Mouse (Mus musculus) c-Kit-positive CD71-negative TER-119-negative erythroid progenitor cells, embryonic 14.5 days (primary cell): ENCODE measurements at regions not wholly inside any gene's neighbourhood (a gene's known extent, or its start where the extent isn't known, plus 50 kb on each side); places are given as distances from the start of the nearest gene placed in this dataset.

Experiments
- DNase-seq: peaks from one replicate; pipeline ENCODE4 v3.0.0-alpha.2; 2013; ENCODE audit warnings: low read depth

DNA sequence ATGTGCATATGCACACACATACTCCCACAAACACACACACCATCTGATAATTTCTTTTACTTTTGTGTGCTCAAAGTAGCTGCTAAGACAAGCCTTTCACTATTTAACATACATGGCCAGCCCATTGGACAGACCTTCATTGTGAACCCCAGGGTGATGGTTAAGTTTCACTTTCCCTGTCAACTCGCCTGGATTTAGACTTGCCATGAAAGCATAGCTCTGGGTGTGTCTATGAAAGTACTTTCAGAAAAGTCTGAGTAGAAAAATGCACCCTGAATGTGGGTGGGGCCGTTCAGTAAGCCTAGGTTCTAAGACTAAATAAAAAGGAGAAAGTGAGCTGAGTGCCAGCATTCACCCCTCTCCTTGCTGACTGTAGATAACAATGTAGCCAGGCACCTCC is 113.8 kb upstream of the Spdye4c start:
- DNase-seq = no peak

- no peak for DNase-seq
Measured at GRCm38 (mm10) chr2:128491217-128491877, 99.7 kb upstream of the Spdye4c start.

DNA sequence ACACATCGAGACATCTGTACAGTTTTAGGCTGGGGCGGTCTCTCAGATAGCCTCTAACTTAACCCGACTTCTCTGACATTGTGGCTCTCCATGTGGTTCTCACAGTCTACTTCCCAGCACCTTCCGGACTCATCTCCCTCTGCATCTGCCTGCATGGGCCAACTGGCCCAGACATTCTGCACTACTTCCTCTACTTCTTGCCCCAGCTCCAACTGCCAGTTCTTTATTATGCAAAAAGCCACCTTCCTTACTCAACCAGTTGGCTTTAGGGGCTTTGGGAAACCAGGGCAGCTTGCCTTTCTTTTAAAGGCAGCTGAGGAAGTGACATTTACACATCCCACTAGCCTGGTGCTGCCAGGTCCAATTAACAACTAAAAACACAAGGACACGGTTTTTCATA is 97.1 kb upstream of the Spdye4c start:
- DNase-seq = peak; percentile 22

GRCm38 (mm10) chr2:128497891-128498290 is 93.1 kb upstream of the Spdye4c start:
- DNase-seq = no peak

- DNase-seq = no peak
Measured at GRCm38 (mm10) chr2:128498611-128499010, 92.4 kb upstream of the Spdye4c start.

DNA sequence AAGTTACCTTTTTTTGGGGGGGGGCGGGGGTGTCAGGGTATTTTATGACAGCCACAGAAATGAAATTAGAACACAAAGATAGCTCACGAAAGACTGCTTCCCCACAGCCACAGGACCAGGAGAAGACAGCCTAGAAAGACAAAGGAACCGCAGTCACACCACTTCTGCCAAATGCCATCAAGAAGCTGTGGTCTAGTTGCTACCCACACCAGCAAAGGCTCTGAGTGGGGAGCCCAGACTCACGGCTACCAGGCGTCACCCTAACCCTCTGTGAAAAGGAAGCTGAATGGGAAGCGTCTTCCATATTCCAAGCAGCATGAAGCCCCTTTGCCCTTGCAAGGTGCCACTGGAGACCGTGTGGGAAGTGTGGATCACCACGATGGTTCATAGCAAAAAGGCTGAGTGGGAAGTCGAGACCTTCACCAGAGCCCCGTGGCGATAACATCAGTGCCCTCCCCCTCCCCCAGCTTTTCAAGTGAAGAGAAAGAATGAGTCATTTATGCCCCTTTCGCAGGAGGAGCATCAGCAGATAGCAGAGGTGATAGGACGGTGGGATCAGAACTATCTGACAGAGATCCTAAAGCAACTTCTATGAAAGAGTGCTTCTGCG is 91.3 kb upstream of the Spdye4c start:
- no peak for DNase-seq

GRCm38 (mm10) chr2:128502676-128503075 is 88.3 kb upstream of the Spdye4c start:
- no peak for DNase-seq

DNA sequence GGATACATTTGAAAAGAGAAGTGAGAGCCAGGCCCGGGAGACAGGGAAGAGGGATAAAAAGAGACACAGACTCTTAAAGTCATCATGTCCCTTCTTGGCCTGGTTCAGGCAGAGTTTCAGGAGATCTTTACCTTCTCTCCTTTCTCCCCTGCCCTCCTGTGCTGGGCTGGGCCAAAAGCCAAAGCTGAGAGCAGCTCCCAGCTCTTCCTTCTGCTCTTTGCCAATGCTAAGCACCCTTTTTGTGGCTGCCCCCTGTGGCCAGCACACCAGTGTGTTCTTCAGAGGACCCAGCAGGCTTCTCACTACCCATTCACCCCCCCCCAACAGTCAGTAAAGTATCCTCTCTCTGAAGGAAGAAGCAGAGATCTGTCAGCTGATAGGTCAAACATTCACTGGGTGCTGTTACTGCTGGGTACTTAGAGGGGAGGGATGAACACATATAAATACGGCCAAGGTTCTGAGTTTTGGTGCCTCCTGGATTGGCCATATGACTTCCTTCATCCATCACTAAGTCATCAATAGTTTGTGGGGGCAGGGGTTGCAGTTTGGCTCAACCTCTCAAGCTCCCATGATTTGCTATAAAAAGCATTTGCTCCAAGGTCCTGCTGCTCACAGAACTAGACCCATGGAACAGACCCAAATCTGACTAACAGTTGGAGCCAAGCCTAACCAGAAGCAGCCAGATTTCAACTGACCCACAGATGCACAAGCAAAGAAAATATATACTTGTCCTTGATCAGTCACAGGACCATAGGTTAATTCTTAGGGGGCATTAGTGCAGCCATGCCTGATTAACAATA is 87.7 kb upstream of the Spdye4c start:
- no peak for DNase-seq

- DNase-seq = no peak
Measured at GRCm38 (mm10) chr2:128507591-128508243, 83.3 kb upstream of the Spdye4c start.

DNA sequence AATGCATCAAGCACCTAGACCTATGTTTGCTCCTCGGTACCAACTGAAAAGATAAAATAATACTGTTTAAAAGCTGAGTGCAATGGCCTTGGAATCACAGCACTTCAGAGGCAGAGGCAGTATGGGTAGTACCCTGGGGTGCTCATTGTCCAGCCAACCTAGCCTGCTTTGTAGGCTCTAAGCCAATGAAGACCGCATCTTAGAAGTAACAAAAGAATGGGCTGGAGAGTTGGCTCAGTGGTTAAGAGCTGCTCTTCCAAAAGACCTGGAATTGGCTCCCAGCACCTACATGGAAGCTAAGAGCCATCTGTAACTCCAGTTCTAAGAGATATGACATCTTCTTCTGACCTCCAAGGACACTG is 82.8 kb upstream of the Spdye4c start:
- DNase-seq = no peak

- no peak for DNase-seq
Measured at GRCm38 (mm10) chr2:128511291-128511690, 79.7 kb upstream of the Spdye4c start.

DNA sequence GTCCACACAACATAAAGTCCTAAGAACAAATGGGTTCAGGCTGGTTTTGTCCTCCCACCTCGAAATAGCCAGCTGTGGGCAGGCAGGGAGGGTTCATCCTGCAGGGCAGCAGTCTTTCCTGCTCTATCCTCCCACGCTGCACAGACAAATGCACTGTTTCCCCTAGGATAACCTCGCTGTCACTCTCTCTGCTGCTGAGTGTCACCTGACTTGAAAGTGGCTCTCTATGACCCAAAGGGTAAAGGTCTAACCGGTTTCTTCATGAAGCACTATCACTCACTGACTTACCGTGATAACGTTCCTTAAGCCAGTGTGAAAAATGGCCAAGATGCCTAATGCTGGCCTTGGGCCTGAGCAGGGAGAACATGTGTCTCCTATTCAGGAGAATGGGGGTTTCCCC is 78.2 kb upstream of the Spdye4c start:
- no peak for DNase-seq

DNA sequence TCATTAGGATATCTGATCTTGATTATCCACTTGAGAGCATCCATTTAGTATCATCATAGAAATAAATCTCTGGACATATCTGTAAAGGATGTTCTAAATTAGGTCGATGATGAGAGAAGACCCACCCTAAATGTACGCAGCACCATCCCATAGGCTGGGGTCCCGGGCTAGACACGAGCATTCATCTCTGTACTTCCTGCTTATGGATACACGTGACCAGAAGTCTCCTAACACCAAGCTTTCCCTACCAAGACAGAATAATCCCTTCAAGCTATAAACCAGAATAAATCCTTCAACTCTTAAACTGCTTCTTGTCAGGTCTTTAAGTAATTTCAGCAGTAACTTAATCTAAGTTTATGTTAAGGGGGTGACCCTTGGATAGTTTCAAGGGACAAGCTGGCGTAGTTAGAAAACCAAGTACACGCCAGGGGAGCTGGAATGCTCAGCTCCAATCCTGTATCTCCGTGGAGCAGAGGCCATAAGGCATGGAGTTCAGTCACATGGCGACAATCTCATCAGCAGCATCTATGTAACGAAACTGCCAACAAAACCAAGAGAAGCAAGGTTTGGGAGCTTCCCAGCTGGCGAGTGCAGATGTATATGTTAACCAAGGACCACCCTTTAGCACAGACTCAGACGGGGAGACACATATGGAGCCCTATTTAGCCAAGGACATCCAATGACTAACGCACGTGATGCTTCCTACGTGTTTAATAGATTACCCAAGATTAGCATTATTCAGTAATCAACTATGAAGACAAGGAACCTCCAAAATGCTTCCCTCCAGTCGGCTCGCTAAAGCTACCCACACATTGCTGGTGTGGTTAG is 76.3 kb upstream of the Spdye4c start:
- no peak for DNase-seq

DNA sequence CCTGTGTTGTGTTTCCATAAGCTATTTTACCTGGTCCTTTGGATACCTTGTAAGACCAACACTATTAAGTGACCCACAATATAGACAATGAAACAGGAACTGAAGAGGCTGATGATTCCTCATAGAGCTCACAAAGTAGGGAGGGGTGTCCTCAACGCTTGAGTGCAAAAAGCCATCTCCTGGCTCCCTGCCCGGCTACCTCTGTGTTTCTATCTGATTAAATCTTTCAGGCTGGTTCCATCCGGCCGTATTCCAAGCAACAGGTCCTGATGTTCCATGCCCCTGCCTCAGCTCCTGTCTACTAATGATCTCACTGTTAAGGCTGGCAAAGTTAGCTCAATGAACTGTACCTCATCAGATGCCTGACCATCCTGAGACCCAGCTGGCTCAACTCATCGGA is 75.3 kb upstream of the Spdye4c start:
- no peak for DNase-seq

DNA sequence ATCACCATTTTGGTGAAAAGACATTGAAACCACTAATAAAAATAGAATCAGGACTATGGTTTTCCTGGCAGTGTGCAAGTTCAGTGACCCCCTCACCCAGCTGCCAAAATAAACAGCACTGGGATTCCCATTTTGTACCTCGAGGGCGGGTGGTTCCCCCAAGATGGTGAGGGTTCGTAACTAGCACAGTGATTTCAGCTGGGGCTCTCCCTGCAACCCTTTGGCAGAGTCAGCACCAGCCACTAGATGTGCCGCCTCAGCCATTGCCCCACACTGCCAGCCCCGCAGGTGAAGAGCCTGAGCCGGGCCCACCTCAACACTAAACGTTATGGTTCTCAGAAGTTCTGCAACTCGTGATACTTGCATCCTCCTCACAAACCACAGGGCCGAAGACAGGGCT is 74.3 kb upstream of the Spdye4c start:
- no peak for DNase-seq

GRCm38 (mm10) chr2:128518142-128518541 is 72.9 kb upstream of the Spdye4c start:
- no peak for DNase-seq

DNA sequence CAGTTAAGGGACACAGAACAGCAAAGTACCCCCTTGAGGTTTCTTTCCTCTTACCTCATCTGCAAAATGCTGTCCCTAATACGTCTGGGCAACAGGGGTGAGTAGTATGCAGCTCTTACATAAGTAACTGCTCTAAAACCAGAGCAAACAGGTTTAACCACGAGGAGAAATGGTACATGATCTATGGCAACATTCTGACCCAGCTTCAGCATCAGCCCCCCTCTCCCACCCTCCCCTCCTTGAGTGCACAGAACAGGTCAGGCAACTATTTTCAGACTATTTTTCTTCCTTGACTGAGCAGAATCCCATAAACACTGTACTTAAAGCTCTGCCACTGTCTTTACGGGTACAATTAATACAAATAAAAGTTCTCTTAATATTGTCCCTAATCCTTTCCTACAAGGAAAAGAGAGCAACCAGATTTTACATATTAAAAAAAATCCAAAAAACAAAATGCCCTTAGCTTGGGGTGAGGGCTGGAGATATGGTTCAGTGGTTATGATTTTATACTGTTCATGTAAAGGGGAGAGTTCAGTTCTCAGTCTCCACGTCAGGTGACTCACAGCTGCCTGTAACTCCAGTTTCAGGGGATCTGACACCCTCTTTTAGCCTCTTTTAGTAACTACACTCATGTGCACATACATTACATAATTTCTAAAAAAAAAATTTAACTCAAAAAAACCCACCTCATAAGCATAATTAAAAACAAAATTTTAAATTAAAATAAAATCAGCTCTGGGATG is 69.1 kb upstream of the Spdye4c start:
- no peak for DNase-seq

- no peak for DNase-seq
Measured at GRCm38 (mm10) chr2:128523425-128524108, 67.4 kb upstream of the Spdye4c start.

DNA sequence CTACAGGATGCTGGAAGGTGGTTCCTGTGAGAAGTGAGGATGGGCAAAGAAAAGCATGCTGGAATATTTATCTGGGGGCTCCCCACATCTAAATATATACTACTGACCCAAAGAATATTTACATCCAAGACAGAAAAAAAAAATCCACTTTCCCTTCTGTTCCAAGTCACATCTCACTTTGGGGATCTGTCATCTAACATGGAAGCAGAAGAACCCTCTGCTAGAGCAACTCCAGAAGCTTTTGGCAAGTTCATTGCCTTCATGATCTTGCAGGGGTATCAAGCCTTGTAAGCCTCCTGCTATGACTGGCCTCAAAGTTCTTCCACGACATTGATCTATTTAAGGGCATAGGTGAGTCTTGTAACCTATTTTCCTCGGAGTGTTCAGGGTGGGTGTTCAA is 64.9 kb upstream of the Spdye4c start:
- no peak for DNase-seq

DNA sequence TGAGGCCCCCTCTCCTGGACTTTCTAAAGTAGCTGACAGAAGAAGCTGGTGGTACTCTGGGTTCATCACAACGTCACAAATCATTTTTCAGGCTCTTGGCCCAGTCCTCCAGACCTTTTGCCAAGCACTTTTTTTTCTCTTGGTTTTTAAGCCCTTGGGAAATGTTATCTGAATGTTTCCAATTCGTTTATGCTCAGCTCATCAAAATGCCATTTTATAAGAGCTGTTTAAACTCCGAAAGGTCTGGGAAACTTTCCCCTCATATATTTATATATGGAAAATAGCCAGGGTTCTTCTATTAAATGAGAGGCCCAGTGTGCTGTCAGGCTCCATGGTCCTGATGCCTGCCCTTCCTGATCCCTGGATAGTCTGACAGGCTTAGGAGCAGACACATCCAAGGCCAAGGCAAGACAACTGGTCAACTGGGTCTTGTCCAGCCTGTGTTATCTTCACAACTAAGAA is 64.1 kb upstream of the Spdye4c start:
- no peak for DNase-seq

GRCm38 (mm10) chr2:128536294-128536693 is 54.7 kb upstream of the Spdye4c start:
- DNase-seq = no peak
